Mouse (Mus musculus): ENCODE results near the gene Naa80. TPM values are rescaled to one million over a fixed set of nuclear protein-coding genes. Genes with fewer than 3 reads are reported as not detected.
"Not testable (repeated sequence)": the region's sequence is repeated elsewhere in the genome, so short reads cannot be mapped to it uniquely, and the experiment has no call there.

Naa80 gene
- polyA plus RNA-seq, 1 experiment from 2014 or later: 17.6 TPM

DNA sequence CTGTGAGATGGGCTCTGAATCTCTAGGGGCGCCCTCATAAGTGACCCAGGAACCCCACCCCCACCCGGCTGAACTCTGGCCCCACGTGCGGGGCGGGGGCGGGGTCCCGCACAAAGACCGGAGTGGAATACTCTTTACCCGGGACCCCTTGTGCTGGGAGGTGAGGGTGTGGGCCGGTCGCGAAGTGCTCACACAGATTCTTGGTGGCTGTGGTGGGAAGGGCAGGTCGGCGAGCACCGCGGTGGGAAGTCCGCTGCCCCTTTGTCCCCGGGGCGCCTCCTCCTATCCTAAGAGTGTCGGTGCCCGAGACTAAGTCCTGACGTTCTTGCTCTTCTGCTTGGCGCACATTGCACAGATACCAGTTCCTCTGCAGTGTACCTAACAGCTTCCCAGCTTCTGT is 9.4 kb upstream of the Naa80 start:
- WGBS: 1% methylated on average over 23 of the region's 23 CpGs
- peak overlapping the region; percentile 89 for H3K4me3 ChIP-seq
- peaks cover 69% of the 10 kb centered on the region for H3K4me1 ChIP-seq
- 0 out of 2 replicates have a peak, but pooled peaks cover 6% of the 10 kb centered on the region for H3K9me3 ChIP-seq (replicated peaks)
- H3K27me3 ChIP-seq (ENCODE audit: low read depth, poor library complexity, severe bottlenecking): no peaks in the 10 kb centered on the region
- peak overlapping the region; percentile 98 for H3K27ac ChIP-seq (replicated peaks)
- H3K36me3 ChIP-seq: peaks cover 64% of the 10 kb centered on the region
- DNase-seq (ENCODE audit: low spot score): no peak

GRCm38 (mm10) chr9:107570016-107570415 is 8.7 kb upstream of the Naa80 start:
- Histone ChIP-seq H3K36me3 (peaks cover 64% of the 10 kb centered on the region), H3K27me3 (ENCODE audit: low read depth, poor library complexity, severe bottlenecking) (no peaks in the 10 kb centered on the region)

GRCm38 (mm10) chr9:107570845-107571244 is 7.8 kb upstream of the Naa80 start:
- peaks cover 58% of the 10 kb centered on the region for H3K36me3 ChIP-seq
- H3K9me3 ChIP-seq (replicated peaks): 0 out of 2 replicates have a peak, but pooled peaks cover 6% of the 10 kb centered on the region
- no peaks in the 10 kb centered on the region for H3K27me3 ChIP-seq (ENCODE audit: low read depth, poor library complexity, severe bottlenecking)
- peak overlapping the region; percentile 98; the same call in 1 of the 2 replicates for H3K27ac ChIP-seq (replicated peaks)
- 94% methylated on average over 21 of the region's 21 CpGs for WGBS
- H3K4me1 ChIP-seq: peaks cover 59% of the 10 kb centered on the region
- no peak for DNase-seq (ENCODE audit: low spot score)
- peak overlapping the region; percentile 89 for H3K4me3 ChIP-seq

More at GRCm38 (mm10) chr9:107570016-107570415, 8.7 kb upstream of the Naa80 start:
- DNase-seq (ENCODE audit: low spot score): no peak
- Histone ChIP-seq H3K4me3 (peak overlapping the region; percentile 89), H3K4me1 (peaks cover 62% of the 10 kb centered on the region), H3K27ac (replicated peaks) (peak overlapping the region; percentile 98), H3K9me3 (replicated peaks) (0 out of 2 replicates have a peak, but pooled peaks cover 6% of the 10 kb centered on the region)
- WGBS: 57% methylated on average over 13 of the region's 13 CpGs

- Histone ChIP-seq H3K9me3 (replicated peaks) (0 out of 2 replicates have a peak, but pooled peaks cover 6% of the 10 kb centered on the region), H3K36me3 (peaks cover 51% of the 10 kb centered on the region), H3K27ac (replicated peaks) (no peak overlapping the region), H3K4me3 (peak overlapping the region; percentile 89), H3K4me1 (peaks cover 59% of the 10 kb centered on the region), H3K27me3 (ENCODE audit: low read depth, poor library complexity, severe bottlenecking) (no peaks in the 10 kb centered on the region)
- 95% methylated on average over 22 of the region's 22 CpGs for WGBS
- no peak for DNase-seq (ENCODE audit: low spot score)
Observed at GRCm38 (mm10) chr9:107571534-107572326, 7.0 kb upstream of the Naa80 start.

GRCm38 (mm10) chr9:107572327-107572662 is 6.4 kb upstream of the Naa80 start:
- Histone ChIP-seq H3K4me1 (peaks cover 59% of the 10 kb centered on the region), H3K27ac (replicated peaks) (no peak overlapping the region), H3K9me3 (replicated peaks) (0 out of 2 replicates have a peak, but pooled peaks cover 6% of the 10 kb centered on the region), H3K27me3 (ENCODE audit: low read depth, poor library complexity, severe bottlenecking) (no peaks in the 10 kb centered on the region), H3K36me3 (peaks cover 51% of the 10 kb centered on the region), H3K4me3 (peak overlapping the region; percentile 11)
- no peak for DNase-seq (ENCODE audit: low spot score)
- 95% methylated on average over 2 of the region's 2 CpGs for WGBS

- not testable (repeated sequence) for H3K9me3 ChIP-seq (replicated peaks); DNase-seq (ENCODE audit: low spot score); H3K27ac ChIP-seq (replicated peaks); H3K27me3 ChIP-seq (ENCODE audit: low read depth, poor library complexity, severe bottlenecking); H3K4me3 ChIP-seq
- H3K36me3 ChIP-seq: peaks cover 52% of the 10 kb centered on the region
- peaks cover 59% of the 10 kb centered on the region for H3K4me1 ChIP-seq
- 75% methylated on average over 6 of the region's 6 CpGs for WGBS
Observed at GRCm38 (mm10) chr9:107573774-107574173, 4.9 kb upstream of the Naa80 start.

DNA sequence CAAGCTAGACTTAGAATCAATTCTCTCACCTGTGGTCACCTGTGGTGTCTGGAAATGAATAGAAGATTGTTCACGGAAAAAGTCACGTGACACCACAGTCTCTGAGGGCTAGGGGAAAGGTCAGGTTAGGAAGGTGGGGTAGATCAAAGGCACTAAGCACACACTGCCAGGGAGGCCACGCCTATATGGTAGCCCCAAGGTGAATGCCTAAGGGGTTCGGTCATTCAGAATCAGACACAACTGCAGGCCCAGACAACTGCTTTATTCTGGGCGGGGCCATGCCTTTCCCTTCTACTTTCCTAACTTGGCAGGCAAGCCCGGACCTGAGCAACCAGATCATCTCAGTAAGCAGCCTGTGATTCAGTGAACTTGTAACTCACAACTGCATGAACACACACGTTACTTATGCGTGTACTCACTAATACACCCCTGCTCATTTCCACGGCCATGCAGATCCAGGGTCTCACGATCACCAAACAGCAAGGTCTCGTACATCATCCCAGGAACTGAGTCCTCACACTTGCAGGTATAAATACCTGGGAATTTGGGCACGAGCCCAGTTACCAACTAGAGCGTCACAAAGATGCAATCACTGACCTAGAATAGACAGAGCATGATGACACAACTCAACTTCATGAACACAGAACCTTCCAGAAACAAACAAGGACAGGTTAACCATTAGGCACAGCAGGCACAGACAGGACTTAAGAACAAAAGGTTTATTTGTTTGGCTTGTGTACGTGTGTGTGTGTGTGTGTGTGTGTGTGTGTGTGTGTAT is 2.9 kb upstream of the Naa80 start:
- DNase-seq (ENCODE audit: low spot score): no peak
- no peak overlapping the region for H3K4me3 ChIP-seq
- peak overlapping the region; percentile 81 for H3K27ac ChIP-seq (replicated peaks)
- H3K4me1 ChIP-seq: peaks cover 66% of the 10 kb centered on the region
- 87% methylated on average over 14 of the region's 14 CpGs for WGBS
- H3K27me3 ChIP-seq (ENCODE audit: low read depth, poor library complexity, severe bottlenecking): no peaks in the 10 kb centered on the region
- 0 out of 2 replicates have a peak, but pooled peaks cover 6% of the 10 kb centered on the region for H3K9me3 ChIP-seq (replicated peaks)
- H3K36me3 ChIP-seq: peaks cover 46% of the 10 kb centered on the region

DNA sequence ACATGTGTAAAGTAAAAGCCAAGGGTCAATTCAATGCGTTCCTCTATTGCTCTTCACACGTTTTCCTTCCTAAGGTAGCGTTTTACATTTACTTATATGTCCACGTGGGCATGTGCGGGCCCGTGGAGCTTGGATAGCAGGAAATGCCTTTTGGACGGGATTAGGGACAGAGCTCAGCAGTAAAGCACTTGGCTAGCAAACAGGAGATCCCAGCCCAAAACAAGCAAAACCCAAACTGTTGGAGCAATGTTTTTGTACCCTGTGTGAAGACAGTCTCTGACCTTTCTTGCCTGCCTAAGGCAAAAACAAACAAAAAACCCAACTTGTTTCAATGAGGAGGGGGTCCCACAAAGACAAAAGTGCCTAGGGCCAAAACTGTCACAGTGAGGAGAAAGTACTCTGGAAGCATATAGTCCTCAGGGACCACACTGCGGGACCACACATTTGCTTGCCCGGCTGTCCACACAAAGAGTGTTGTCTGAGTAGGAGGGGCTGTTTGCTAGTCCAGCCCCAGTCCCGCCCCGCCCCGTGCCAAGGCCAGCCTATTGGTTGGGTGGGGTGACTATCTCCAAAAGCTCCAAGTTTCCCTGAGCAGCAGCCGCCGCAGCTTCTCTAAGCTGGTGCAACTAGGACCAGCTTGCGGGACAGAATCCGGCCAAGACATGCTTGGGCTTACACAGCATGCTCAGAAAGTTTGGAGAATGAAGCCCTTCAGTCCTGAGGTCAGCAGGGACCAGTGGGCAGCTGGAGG is 2.2 kb upstream of the Naa80 start, which contains the start of gene Hyal1:
TSS of gene Hyal1 (plus strand) at position 571 of the 751 bp plus-strand sequence.
- no peaks in the 10 kb centered on the region for H3K27me3 ChIP-seq (ENCODE audit: low read depth, poor library complexity, severe bottlenecking)
- H3K4me3 ChIP-seq: peak within 1 kb of the TSS; percentile 53
- peak; percentile 85 for DNase-seq (ENCODE audit: low spot score)
- peaks cover 39% of the 10 kb centered on the region for H3K36me3 ChIP-seq
- H3K9me3 ChIP-seq (replicated peaks): 0 out of 2 replicates have a peak, but pooled peaks cover 6% of the 10 kb centered on the region
- peak within 1 kb of the TSS; percentile 81 for H3K27ac ChIP-seq (replicated peaks)
- 30% methylated on average over 16 of the region's 16 CpGs for WGBS
- peaks cover 66% of the 10 kb centered on the region for H3K4me1 ChIP-seq

DNA sequence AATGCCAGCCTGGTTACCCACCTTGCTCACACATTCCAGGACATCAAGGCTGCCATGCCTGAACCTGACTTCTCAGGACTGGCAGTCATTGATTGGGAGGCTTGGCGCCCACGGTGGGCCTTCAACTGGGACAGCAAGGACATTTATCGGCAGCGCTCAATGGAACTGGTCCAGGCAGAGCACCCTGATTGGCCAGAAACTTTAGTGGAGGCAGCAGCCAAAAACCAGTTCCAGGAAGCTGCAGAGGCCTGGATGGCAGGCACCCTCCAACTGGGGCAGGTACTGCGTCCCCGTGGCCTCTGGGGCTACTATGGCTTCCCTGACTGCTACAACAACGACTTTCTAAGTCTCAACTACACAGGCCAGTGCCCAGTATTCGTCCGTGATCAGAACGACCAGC is 816 bp upstream of the Naa80 start:
- H3K4me3 ChIP-seq: peak overlapping the region; percentile 53; the same call in 1 of the 2 replicates
- 95% methylated on average over 10 of the region's 10 CpGs for WGBS
- no peak for DNase-seq (ENCODE audit: low spot score)
- H3K4me1 ChIP-seq: peaks cover 67% of the 10 kb centered on the region
- H3K36me3 ChIP-seq: peaks cover 31% of the 10 kb centered on the region
- 0 out of 2 replicates have a peak overlapping the region, but pooled peaks have one; percentile 35 for H3K27ac ChIP-seq (replicated peaks)
- 0 out of 2 replicates have a peak, but pooled peaks cover 6% of the 10 kb centered on the region for H3K9me3 ChIP-seq (replicated peaks)
- H3K27me3 ChIP-seq (ENCODE audit: low read depth, poor library complexity, severe bottlenecking): no peaks in the 10 kb centered on the region

DNA sequence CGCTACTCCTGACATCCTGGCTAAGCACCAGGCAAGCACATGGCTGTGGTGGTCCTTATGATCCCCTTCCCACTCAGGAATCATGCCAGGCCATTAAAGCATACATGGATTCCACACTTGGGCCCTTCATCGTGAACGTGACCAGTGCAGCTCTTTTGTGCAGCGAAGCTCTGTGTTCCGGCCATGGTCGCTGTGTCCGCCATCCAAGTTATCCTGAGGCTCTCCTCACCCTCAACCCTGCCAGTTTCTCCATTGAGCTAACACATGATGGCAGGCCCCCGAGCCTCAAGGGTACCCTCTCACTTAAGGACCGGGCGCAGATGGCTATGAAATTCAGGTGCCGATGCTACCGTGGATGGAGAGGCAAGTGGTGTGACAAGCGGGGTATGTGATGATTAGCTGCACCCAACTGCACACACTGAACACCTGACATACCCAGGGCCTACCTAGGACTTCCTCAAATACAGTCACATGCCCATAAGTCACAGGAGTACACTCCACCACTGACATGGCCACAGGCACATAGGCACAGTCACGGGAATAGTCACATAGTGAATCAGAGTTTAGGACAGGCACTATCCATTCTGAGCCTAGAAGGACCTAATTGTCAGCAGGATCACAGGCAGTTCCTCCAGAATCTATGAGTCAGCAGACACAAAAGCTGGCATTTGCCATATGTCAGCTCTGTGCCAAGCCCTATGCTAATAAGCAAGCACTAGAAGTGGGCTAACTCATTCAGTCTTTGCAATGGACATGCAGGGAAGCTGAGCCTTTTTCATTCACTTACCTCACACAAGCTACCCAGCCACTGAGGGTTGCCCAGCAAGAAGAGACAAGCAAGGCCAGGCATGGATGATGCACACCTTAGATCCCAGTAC is 575 bp downstream of the Naa80 start:
- peaks cover 67% of the 10 kb centered on the region for H3K4me1 ChIP-seq
- H3K27me3 ChIP-seq (ENCODE audit: low read depth, poor library complexity, severe bottlenecking): no peaks in the 10 kb centered on the region
- 0 out of 2 replicates have a peak overlapping the region, but pooled peaks have one; percentile 34 for H3K27ac ChIP-seq (replicated peaks)
- DNase-seq (ENCODE audit: low spot score): no peak
- 94% methylated on average over 14 of the region's 14 CpGs for WGBS
- no peaks in the 10 kb centered on the region for H3K9me3 ChIP-seq (replicated peaks)
- peak overlapping the region; percentile 66; the same call in 1 of the 2 replicates for H3K4me3 ChIP-seq
- peaks cover 30% of the 10 kb centered on the region for H3K36me3 ChIP-seq

- H3K9me3 ChIP-seq (replicated peaks): no peaks in the 10 kb centered on the region
- no peaks in the 10 kb centered on the region for H3K27me3 ChIP-seq (ENCODE audit: low read depth, poor library complexity, severe bottlenecking)
- peak within 1 kb of the TSS; percentile 66 for H3K4me3 ChIP-seq
- H3K4me1 ChIP-seq: peaks cover 64% of the 10 kb centered on the region
- peaks cover 24% of the 10 kb centered on the region for H3K36me3 ChIP-seq
- WGBS: 1% methylated on average over 32 of the region's 32 CpGs
- peak within 1 kb of the TSS; percentile 89 for H3K27ac ChIP-seq (replicated peaks)
- peak; percentile 82 for DNase-seq (ENCODE audit: low spot score)
Observed at GRCm38 (mm10) chr9:107580501-107581317, 2.0 kb downstream of the Naa80 start, which contains the start of gene Hyal3. TSS of gene Hyal3 (plus strand) at chr9:107580818.
